Mouse (Mus musculus) cerebellum, postnatal 25 days (tissue): ENCODE data around the gene Trdmt1.

Experiments
- DNase-seq, 2 experiments: peaks; one replicate each; pipeline ENCODE4 v3.0.0; 2021; ENCODE audit warnings: mixed read lengths in 2 of 2

The Trdmt1 gene

GRCm38 (mm10) chr2:13491734-13492133 lies 52.7 kb downstream of the Trdmt1 start, which contains the start of gene Cubn:
Gene Cubn, minus strand, starts transcription at chr2:13491813.
- DNase-seq: no peak

GRCm38 (mm10) chr2:13490480-13490879 lies 54.0 kb downstream of the Trdmt1 start:
- no peak for DNase-seq

- DNase-seq: peak in 1 of 2 experiments; percentile 3
These were observed 58.0 kb downstream of the Trdmt1 start for GRCm38 (mm10) chr2:13486470-13486869.

GRCm38 (mm10) chr2:13484566-13484965 lies 59.9 kb downstream of the Trdmt1 start:
- no peak for DNase-seq

GRCm38 (mm10) chr2:13480744-13481143 lies 63.7 kb downstream of the Trdmt1 start:
- no peak for DNase-seq

GRCm38 (mm10) chr2:13479165-13479564 lies 65.3 kb downstream of the Trdmt1 start:
- no peak for DNase-seq

- no peak for DNase-seq
These were observed 74.4 kb downstream of the Trdmt1 start for GRCm38 (mm10) chr2:13470108-13470507.

GRCm38 (mm10) chr2:13469641-13470040 lies 74.8 kb downstream of the Trdmt1 start:
- no peak for DNase-seq

- no peak for DNase-seq
These were observed 77.8 kb downstream of the Trdmt1 start for GRCm38 (mm10) chr2:13466685-13467084.
